Mouse (Mus musculus) hindbrain, embryonic 14.5 days (tissue): ENCODE results near the gene Aco1. TPM values are rescaled to one million over a fixed set of nuclear protein-coding genes. Genes with fewer than 3 reads are reported as not detected.

ENCODE experiments used
- ATAC-seq: fragments of 200-750 bp; cut with Nextera tagmentation; 2 replicates; pipeline ENCODE4 v1.8.0; 2017; ENCODE audit warnings: moderate number of reproducible peaks, mild to moderate bottlenecking, moderate TSS enrichment, moderate library complexity; ENCODE audit not compliant: low FRiP score
- DNase-seq: peaks from one replicate; pipeline ENCODE4 v3.0.0-alpha.2; 2015; ENCODE audit warnings: low spot score
- H3K27ac ChIP-seq: fragments of 300-500 bp; sonication (generic); 2 replicates; pipeline ENCODE4 v1.5.1; 2014; ENCODE audit warnings: mild to moderate bottlenecking, moderate library complexity
- H3K27me3 ChIP-seq: fragments of 300-500 bp; sonication (generic); 2 replicates; pipeline ENCODE4 v1.6.1; 2014; ENCODE audit warnings: mild to moderate bottlenecking, low read length, mixed read lengths; ENCODE audit not compliant: control insufficient read depth, insufficient read depth
- H3K36me3 ChIP-seq: fragments of 300-500 bp; sonication (generic); replicated peaks from 2 replicates; pipeline ENCODE4 v1.6.1; 2014; ENCODE audit not compliant: control insufficient read depth, insufficient read depth
- H3K4me1 ChIP-seq: fragments of 300-500 bp; sonication (generic); replicated peaks from 2 replicates; pipeline ENCODE4 v1.6.1; 2014; ENCODE audit warnings: antibody characterized with exemption, low read length, mixed read lengths; ENCODE audit not compliant: control insufficient read depth, insufficient read depth
- H3K4me2 ChIP-seq: fragments of 300-500 bp; sonication (generic); replicated peaks from 2 replicates; pipeline ENCODE4 v1.6.1; 2014; ENCODE audit warnings: mild to moderate bottlenecking, moderate library complexity
- H3K4me3 ChIP-seq: fragments of 300-500 bp; sonication (generic); replicated peaks from 2 replicates; pipeline ENCODE4 v1.5.1; 2014; ENCODE audit warnings: mild to moderate bottlenecking, low read length
- H3K9ac ChIP-seq: fragments of 300-500 bp; sonication (generic); 2 replicates; pipeline ENCODE4 v1.6.1; 2014
- H3K9me3 ChIP-seq: fragments of 300-500 bp; sonication (generic); 2 replicates; pipeline ENCODE4 v1.6.1; 2016; ENCODE audit warnings: low read length; ENCODE audit not compliant: control insufficient read depth
- WGBS: fragments of 180-500 bp; shearing (Covaris S2); extraction: QIAGEN DNeasy Blood & Tissue Kit; methylation state at CpG from one replicate; pipeline ENCODE4 v1.1.7; 2014; 5-methylcytosine and 5-hydroxymethylcytosine counted together
- polyA plus RNA-seq: library from polyadenylated mRNA; unstranded; fragments of >200 nt; fragmentation: Nextera tagmentation; extraction: Ambion mirVana; gene quantifications from 2 replicates; pipeline ENCODE4 v1.2.1, GENCODE M21; 2014

The Aco1 gene
- polyA plus RNA-seq, 1 experiment from 2014 or later = 46.0 TPM

- H3K9ac ChIP-seq = no peak overlapping the region
- H3K4me2 ChIP-seq = no peak overlapping the region
- no peaks in the 10 kb centered on the region for H3K27me3 ChIP-seq
- H3K9me3 ChIP-seq = no peaks in the 10 kb centered on the region
- WGBS = 75% methylated on average over 4 of the region's 4 CpGs
- ATAC-seq (no peak), DNase-seq (no peak)
- H3K36me3 ChIP-seq = peaks cover 52% of the 10 kb centered on the region
- no peak overlapping the region for H3K27ac ChIP-seq
- no peak overlapping the region for H3K4me3 ChIP-seq
- H3K4me1 ChIP-seq = no peaks in the 10 kb centered on the region
Observed at GRCm38 (mm10) chr4:40174321-40174720, 31.4 kb downstream of the Aco1 start.

DNA sequence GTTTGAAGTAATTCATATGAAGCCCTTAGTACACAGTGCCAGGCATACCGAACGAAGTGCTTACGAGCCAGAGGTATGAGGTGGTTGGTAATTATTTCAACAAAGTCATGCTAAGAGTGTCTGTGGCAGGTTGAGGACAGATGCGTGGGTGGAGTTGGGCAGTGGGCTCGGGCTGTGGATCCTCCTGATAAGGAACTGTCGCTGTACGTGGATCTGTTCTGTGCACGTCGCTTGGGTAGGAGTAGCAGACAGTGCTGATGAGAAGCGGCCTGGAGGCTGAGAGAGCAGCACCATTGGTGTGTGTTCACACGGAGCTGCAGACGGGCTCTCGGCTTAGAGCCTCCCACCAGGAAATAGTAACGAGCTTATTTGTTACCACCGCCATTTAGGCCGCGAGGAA lies 35.7 kb downstream of the Aco1 start:
- H3K27ac ChIP-seq = no peak overlapping the region
- 96% methylated on average over 17 of the region's 17 CpGs for WGBS
- H3K36me3 ChIP-seq = peaks cover 77% of the 10 kb centered on the region
- DNase-seq = no peak
- no peaks in the 10 kb centered on the region for H3K4me1 ChIP-seq
- ATAC-seq = no peak
- H3K9me3 ChIP-seq = no peaks in the 10 kb centered on the region
- H3K4me2 ChIP-seq = no peak overlapping the region
- no peaks in the 10 kb centered on the region for H3K27me3 ChIP-seq
- H3K4me3 ChIP-seq = no peak overlapping the region
- no peak overlapping the region for H3K9ac ChIP-seq

- H3K27ac ChIP-seq = no peak overlapping the region
- H3K27me3 ChIP-seq = no peaks in the 10 kb centered on the region
- H3K4me3 ChIP-seq = no peak overlapping the region
- no peak for DNase-seq
- no peaks in the 10 kb centered on the region for H3K4me1 ChIP-seq
- no peaks in the 10 kb centered on the region for H3K9me3 ChIP-seq
- H3K36me3 ChIP-seq = peaks cover 89% of the 10 kb centered on the region
- no peak overlapping the region for H3K4me2 ChIP-seq
- 96% methylated on average over 6 of the region's 6 CpGs for WGBS
- no peak for ATAC-seq
- no peak overlapping the region for H3K9ac ChIP-seq
Observed at GRCm38 (mm10) chr4:40180046-40180445, 37.2 kb downstream of the Aco1 start.

GRCm38 (mm10) chr4:40181681-40182080 lies 38.8 kb downstream of the Aco1 start:
- Histone ChIP-seq H3K9me3 (no peaks in the 10 kb centered on the region), H3K36me3 (peaks cover 87% of the 10 kb centered on the region), H3K4me3 (no peak overlapping the region), H3K27ac (no peak overlapping the region), H3K27me3 (no peaks in the 10 kb centered on the region), H3K9ac (no peak overlapping the region), H3K4me2 (no peak overlapping the region), H3K4me1 (no peaks in the 10 kb centered on the region)
- ATAC-seq (no peak), DNase-seq (no peak)
- 96% methylated on average over 8 of the region's 8 CpGs for WGBS

- no peak overlapping the region for H3K4me3 ChIP-seq
- no peak overlapping the region for H3K9ac ChIP-seq
- 37% methylated on average over 14 of the region's 14 CpGs for WGBS
- ATAC-seq = peak; percentile 14; the same call in 1 of the 2 replicates
- no peaks in the 10 kb centered on the region for H3K27me3 ChIP-seq
- H3K36me3 ChIP-seq = peaks cover 93% of the 10 kb centered on the region
- DNase-seq = peak; percentile 70
- H3K4me1 ChIP-seq = no peaks in the 10 kb centered on the region
- H3K4me2 ChIP-seq = no peak overlapping the region
- H3K9me3 ChIP-seq = no peaks in the 10 kb centered on the region
- no peak overlapping the region for H3K27ac ChIP-seq
Observed at GRCm38 (mm10) chr4:40182651-40183320, 39.9 kb downstream of the Aco1 start.

- Histone ChIP-seq H3K36me3 (peaks cover 93% of the 10 kb centered on the region), H3K9me3 (no peaks in the 10 kb centered on the region)
Observed at GRCm38 (mm10) chr4:40183781-40184180, 40.9 kb downstream of the Aco1 start.

DNA sequence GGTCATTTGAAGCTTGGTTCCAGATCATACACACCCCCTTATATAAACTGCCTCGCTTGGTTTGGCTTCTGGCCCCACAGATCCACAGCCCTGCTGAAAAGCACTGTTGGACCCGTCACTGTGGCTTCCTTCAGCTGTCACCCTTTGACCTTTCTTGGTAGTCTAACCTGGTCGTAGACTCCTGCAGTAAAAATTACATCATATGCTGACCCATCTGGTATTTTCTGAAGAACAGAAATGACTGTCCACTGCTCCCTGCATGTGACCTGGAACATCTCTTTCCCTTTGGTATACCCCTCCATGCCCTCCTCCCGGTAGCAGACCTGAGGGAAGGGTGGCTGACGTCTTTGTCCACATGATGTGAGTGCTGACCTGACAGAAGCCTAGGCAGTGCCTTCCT lies 41.6 kb downstream of the Aco1 start:
- 86% methylated on average over 5 of the region's 5 CpGs for WGBS
- H3K4me1 ChIP-seq = no peaks in the 10 kb centered on the region
- no peak overlapping the region for H3K4me3 ChIP-seq
- no peak for DNase-seq
- H3K36me3 ChIP-seq = peaks cover 95% of the 10 kb centered on the region
- H3K4me2 ChIP-seq = no peak overlapping the region
- no peaks in the 10 kb centered on the region for H3K9me3 ChIP-seq
- no peak for ATAC-seq
- H3K27me3 ChIP-seq = no peaks in the 10 kb centered on the region
- no peak overlapping the region for H3K9ac ChIP-seq
- no peak overlapping the region for H3K27ac ChIP-seq

More at GRCm38 (mm10) chr4:40183781-40184180, 40.9 kb downstream of the Aco1 start:
- ATAC-seq = no peak
- Histone ChIP-seq H3K27me3 (no peaks in the 10 kb centered on the region), H3K4me3 (no peak overlapping the region), H3K27ac (no peak overlapping the region), H3K9ac (no peak overlapping the region), H3K4me1 (no peaks in the 10 kb centered on the region), H3K4me2 (no peak overlapping the region)
- no peak for DNase-seq
- WGBS = 90% methylated on average over 6 of the region's 6 CpGs

GRCm38 (mm10) chr4:40187956-40188355 lies 45.1 kb downstream of the Aco1 start:
- peaks cover 96% of the 10 kb centered on the region for H3K36me3 ChIP-seq

GRCm38 (mm10) chr4:40192246-40192645 lies 49.4 kb downstream of the Aco1 start:
- no peak overlapping the region for H3K27ac ChIP-seq
- no peaks in the 10 kb centered on the region for H3K27me3 ChIP-seq
- no peak overlapping the region for H3K9ac ChIP-seq
- H3K9me3 ChIP-seq = no peaks in the 10 kb centered on the region
- ATAC-seq = no peak
- no peak overlapping the region for H3K4me2 ChIP-seq
- 86% methylated on average over 2 of the region's 2 CpGs for WGBS
- H3K4me1 ChIP-seq = no peaks in the 10 kb centered on the region
- no peak for DNase-seq
- no peak overlapping the region for H3K4me3 ChIP-seq
- peaks cover 94% of the 10 kb centered on the region for H3K36me3 ChIP-seq

More at GRCm38 (mm10) chr4:40187956-40188355, 45.1 kb downstream of the Aco1 start:
- DNase-seq (no peak), ATAC-seq (no peak)
- WGBS = 91% methylated on average over 7 of the region's 7 CpGs
- H3K9ac ChIP-seq = no peak overlapping the region
- H3K4me1 ChIP-seq = no peaks in the 10 kb centered on the region
- H3K4me2 ChIP-seq = no peak overlapping the region
- H3K27me3 ChIP-seq = no peaks in the 10 kb centered on the region
- H3K4me3 ChIP-seq = no peak overlapping the region
- no peaks in the 10 kb centered on the region for H3K9me3 ChIP-seq
- H3K27ac ChIP-seq = no peak overlapping the region

- Histone ChIP-seq H3K9me3 (no peaks in the 10 kb centered on the region), H3K4me3 (no peak overlapping the region), H3K27ac (no peak overlapping the region), H3K4me1 (no peaks in the 10 kb centered on the region), H3K9ac (no peak overlapping the region), H3K27me3 (no peaks in the 10 kb centered on the region), H3K36me3 (peaks cover 94% of the 10 kb centered on the region), H3K4me2 (no peak overlapping the region)
- DNase-seq (no peak), ATAC-seq (no peak)
- 67% methylated on average over 9 of the region's 9 CpGs for WGBS
Observed at GRCm38 (mm10) chr4:40193461-40193860, 50.6 kb downstream of the Aco1 start.
